Mouse (Mus musculus): ENCODE measurements around the gene Rorc. TPM values are rescaled to one million over a fixed set of nuclear protein-coding genes. Genes with fewer than 3 reads are reported as not detected.

The Rorc gene
- polyA plus RNA-seq, 1 experiment from 2014 or later: 14.4 TPM

DNA sequence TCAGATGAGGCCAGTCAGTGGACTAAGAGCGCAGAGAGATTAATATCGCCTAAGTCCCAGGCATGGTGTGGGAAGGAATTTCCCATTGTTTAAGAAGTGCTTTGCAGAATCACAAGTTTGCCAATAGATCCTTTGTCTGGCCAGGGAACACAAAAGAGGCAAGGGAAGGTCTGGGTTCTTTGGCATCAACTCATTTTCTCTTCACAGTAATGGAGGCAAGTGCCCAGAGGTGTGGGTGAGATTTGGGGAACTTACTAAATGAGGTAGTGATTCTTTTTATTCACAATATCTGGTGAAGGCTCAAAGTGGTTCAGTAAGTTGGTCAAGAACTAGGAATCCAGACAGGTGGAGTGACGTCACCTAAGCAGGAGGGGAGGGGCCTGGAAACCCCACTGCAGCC is 27.7 kb upstream of the Rorc start:
- H3K4me1 ChIP-seq (replicated peaks; ENCODE audit: insufficient read depth, low read length): no peaks in the 10 kb centered on the region
- ATAC-seq (replicated peaks; ENCODE audit: low FRiP score, low read depth) (no peak), DNase-seq (ENCODE audit: low spot score) (no peak)
- no peak for TF ChIP-seq CTCF (IDR thresholded peaks at IDR 0.05; ENCODE audit: low read depth)
- H3K27ac ChIP-seq: no peak overlapping the region
- H3K9me3 ChIP-seq (replicated peaks; ENCODE audit: low read length): no peaks in the 10 kb centered on the region
- no peak overlapping the region for H3K4me2 ChIP-seq (ENCODE audit: low read length)
- 66% methylated on average over 3 of the region's 3 CpGs for WGBS
- no peaks in the 10 kb centered on the region for H3K36me3 ChIP-seq (ENCODE audit: insufficient read depth, low read length)
- H3K27me3 ChIP-seq (ENCODE audit: insufficient read depth, low read length): no peaks in the 10 kb centered on the region
- no peak overlapping the region for H3K9ac ChIP-seq (ENCODE audit: low read depth, low read length)
- H3K4me3 ChIP-seq (replicated peaks; ENCODE audit: low read depth, low read length): no peak overlapping the region

DNA sequence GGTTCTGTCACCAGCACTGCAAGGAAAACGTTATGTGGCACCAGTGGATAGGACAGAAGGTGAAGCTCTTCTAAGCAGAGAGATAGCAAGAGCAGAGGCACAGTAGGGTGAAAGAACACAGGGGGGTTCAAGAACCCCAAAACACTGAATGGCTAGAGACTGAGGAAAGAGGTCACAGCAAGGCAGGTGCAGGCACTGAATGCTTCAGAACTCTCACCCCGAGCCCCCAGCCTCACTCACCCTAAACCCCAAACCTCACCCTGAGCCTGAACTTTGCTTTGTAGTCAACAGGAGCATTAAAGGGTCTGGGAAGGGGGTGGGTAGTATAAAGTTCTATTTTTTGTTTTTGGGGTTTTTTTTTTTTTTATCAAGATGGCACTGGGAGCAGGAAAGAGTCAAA is 24.4 kb upstream of the Rorc start:
- DNase-seq (ENCODE audit: low spot score): no peak
- H3K9ac ChIP-seq (ENCODE audit: low read depth, low read length): no peak overlapping the region
- H3K4me3 ChIP-seq (replicated peaks; ENCODE audit: low read depth, low read length): no peak overlapping the region
- no peak for TF ChIP-seq CTCF (IDR thresholded peaks at IDR 0.05; ENCODE audit: low read depth)
- WGBS: 76% methylated on average over 2 of the region's 2 CpGs
- H3K9me3 ChIP-seq (replicated peaks; ENCODE audit: low read length): no peaks in the 10 kb centered on the region
- H3K27me3 ChIP-seq (ENCODE audit: insufficient read depth, low read length): no peaks in the 10 kb centered on the region
- H3K36me3 ChIP-seq (ENCODE audit: insufficient read depth, low read length): no peaks in the 10 kb centered on the region
- H3K4me1 ChIP-seq (replicated peaks; ENCODE audit: insufficient read depth, low read length): no peaks in the 10 kb centered on the region
- H3K27ac ChIP-seq: no peak overlapping the region
- no peak for ATAC-seq (replicated peaks; ENCODE audit: low FRiP score, low read depth)
- no peak overlapping the region for H3K4me2 ChIP-seq (ENCODE audit: low read length)

GRCm38 (mm10) chr3:94360812-94361211 is 11.8 kb upstream of the Rorc start:
- DNase-seq (ENCODE audit: low spot score) (no peak), ATAC-seq (replicated peaks; ENCODE audit: low FRiP score, low read depth) (no peak)
- peaks cover 10% of the 10 kb centered on the region; the same call in 1 of the 2 replicates for H3K27me3 ChIP-seq (ENCODE audit: insufficient read depth, low read length)
- H3K27ac ChIP-seq: no peak overlapping the region
- H3K36me3 ChIP-seq (ENCODE audit: insufficient read depth, low read length): no peaks in the 10 kb centered on the region
- H3K4me1 ChIP-seq (replicated peaks; ENCODE audit: insufficient read depth, low read length): peaks cover 12% of the 10 kb centered on the region; the same call in 1 of the 2 replicates
- no peaks in the 10 kb centered on the region for H3K9me3 ChIP-seq (replicated peaks; ENCODE audit: low read length)
- H3K4me3 ChIP-seq (replicated peaks; ENCODE audit: low read depth, low read length): no peak overlapping the region
- WGBS: 4% methylated on average over 1 of the region's 1 CpGs
- peak; percentile 54 for TF ChIP-seq CTCF (IDR thresholded peaks at IDR 0.05; ENCODE audit: low read depth)
- H3K4me2 ChIP-seq (ENCODE audit: low read length): no peak overlapping the region
- H3K9ac ChIP-seq (ENCODE audit: low read depth, low read length): no peak overlapping the region

GRCm38 (mm10) chr3:94362138-94362537 is 10.5 kb upstream of the Rorc start, which contains the start of gene C2cd4d:
C2cd4d (plus strand) TSS chr3:94362438.
- peak within 1 kb of the TSS; percentile 70 for H3K9ac ChIP-seq (ENCODE audit: low read depth, low read length)
- no peak for DNase-seq (ENCODE audit: low spot score)
- H3K27me3 ChIP-seq (ENCODE audit: insufficient read depth, low read length): peaks cover 10% of the 10 kb centered on the region; the same call in 1 of the 2 replicates
- WGBS: 69% methylated on average over 7 of the region's 7 CpGs
- H3K9me3 ChIP-seq (replicated peaks; ENCODE audit: low read length): no peaks in the 10 kb centered on the region
- peaks cover 12% of the 10 kb centered on the region; the same call in 1 of the 2 replicates for H3K4me1 ChIP-seq (replicated peaks; ENCODE audit: insufficient read depth, low read length)
- H3K4me2 ChIP-seq (ENCODE audit: low read length): peak within 1 kb of the TSS; percentile 93
- H3K36me3 ChIP-seq (ENCODE audit: insufficient read depth, low read length): no peaks in the 10 kb centered on the region
- peak within 1 kb of the TSS; percentile 47 for H3K4me3 ChIP-seq (replicated peaks; ENCODE audit: low read depth, low read length)
- no peak within 1 kb of the TSS for H3K27ac ChIP-seq
- ATAC-seq (replicated peaks; ENCODE audit: low FRiP score, low read depth): no peak
- no peak for TF ChIP-seq CTCF (IDR thresholded peaks at IDR 0.05; ENCODE audit: low read depth)

GRCm38 (mm10) chr3:94363291-94364153 is 9.1 kb upstream of the Rorc start:
- no peak overlapping the region for H3K27ac ChIP-seq
- H3K9ac ChIP-seq (ENCODE audit: low read depth, low read length): peak overlapping the region; percentile 70
- 5% methylated on average over 95 of the region's 97 CpGs for WGBS

GRCm38 (mm10) chr3:94364154-94364526 is 8.5 kb upstream of the Rorc start:
- TF ChIP-seq CTCF (IDR thresholded peaks at IDR 0.05; ENCODE audit: low read depth): no peak
- H3K9me3 ChIP-seq (replicated peaks; ENCODE audit: low read length): no peaks in the 10 kb centered on the region
- WGBS: 5% methylated on average over 16 of the region's 23 CpGs
- H3K4me2 ChIP-seq (ENCODE audit: low read length): peak overlapping the region; percentile 93
- H3K36me3 ChIP-seq (ENCODE audit: insufficient read depth, low read length): no peaks in the 10 kb centered on the region
- H3K27me3 ChIP-seq (ENCODE audit: insufficient read depth, low read length): peaks cover 10% of the 10 kb centered on the region; the same call in 1 of the 2 replicates
- H3K9ac ChIP-seq (ENCODE audit: low read depth, low read length): peak overlapping the region; percentile 70
- H3K27ac ChIP-seq: no peak overlapping the region
- peaks cover 12% of the 10 kb centered on the region; the same call in 1 of the 2 replicates for H3K4me1 ChIP-seq (replicated peaks; ENCODE audit: insufficient read depth, low read length)
- H3K4me3 ChIP-seq (replicated peaks; ENCODE audit: low read depth, low read length): peak overlapping the region; percentile 47
- DNase-seq (ENCODE audit: low spot score) (no peak), ATAC-seq (replicated peaks; ENCODE audit: low FRiP score, low read depth) (peak; percentile 9; the same call in 1 of the 2 replicates)

More at GRCm38 (mm10) chr3:94363291-94364153, 9.1 kb upstream of the Rorc start:
- DNase-seq (ENCODE audit: low spot score) (peak; percentile 49), ATAC-seq (replicated peaks; ENCODE audit: low FRiP score, low read depth) (peak; percentile 57)
- Histone ChIP-seq H3K36me3 (ENCODE audit: insufficient read depth, low read length) (no peaks in the 10 kb centered on the region), H3K4me2 (ENCODE audit: low read length) (peak overlapping the region; percentile 93), H3K27me3 (ENCODE audit: insufficient read depth, low read length) (peaks cover 10% of the 10 kb centered on the region; the same call in 1 of the 2 replicates), H3K4me1 (replicated peaks; ENCODE audit: insufficient read depth, low read length) (peaks cover 12% of the 10 kb centered on the region; the same call in 1 of the 2 replicates), H3K4me3 (replicated peaks; ENCODE audit: low read depth, low read length) (peak overlapping the region; percentile 47), H3K9me3 (replicated peaks; ENCODE audit: low read length) (no peaks in the 10 kb centered on the region)
- no peak for TF ChIP-seq CTCF (IDR thresholded peaks at IDR 0.05; ENCODE audit: low read depth)
